Mouse (Mus musculus) cerebellum, adult 2 months (tissue): ENCODE results near the gene Vps8.

Experiments used
- CTCF ChIP-seq: fragments of 200-500 bp; IDR thresholded peaks from 2 replicates; pipeline ENCODE4 v1.5.1; 2011; ENCODE audit warnings: low read depth, mild to moderate bottlenecking, control low read depth, low read length, moderate library complexity, borderline replicate concordance; ENCODE audit not compliant: insufficient read depth
- POLR2A ChIP-seq: fragments of 200-500 bp; IDR thresholded peaks from 2 replicates; pipeline ENCODE4 v1.6.1; 2011; ENCODE audit warnings: low read length, control low read depth, borderline replicate concordance; ENCODE audit not compliant: insufficient read depth

- TF ChIP-seq CTCF (no peak), POLR2A (no peak)
These were observed 40.6 kb upstream of the Vps8 start for GRCm38 (mm10) chr16:21382152-21382911.
